Mouse (Mus musculus) urinary bladder, postnatal 25 days (tissue): ENCODE data around the gene Ghr.

ENCODE experiments used
- DNase-seq: peaks from one replicate; pipeline ENCODE4 v3.0.0; 2022; ENCODE audit warnings: low spot score

The Ghr gene

DNA sequence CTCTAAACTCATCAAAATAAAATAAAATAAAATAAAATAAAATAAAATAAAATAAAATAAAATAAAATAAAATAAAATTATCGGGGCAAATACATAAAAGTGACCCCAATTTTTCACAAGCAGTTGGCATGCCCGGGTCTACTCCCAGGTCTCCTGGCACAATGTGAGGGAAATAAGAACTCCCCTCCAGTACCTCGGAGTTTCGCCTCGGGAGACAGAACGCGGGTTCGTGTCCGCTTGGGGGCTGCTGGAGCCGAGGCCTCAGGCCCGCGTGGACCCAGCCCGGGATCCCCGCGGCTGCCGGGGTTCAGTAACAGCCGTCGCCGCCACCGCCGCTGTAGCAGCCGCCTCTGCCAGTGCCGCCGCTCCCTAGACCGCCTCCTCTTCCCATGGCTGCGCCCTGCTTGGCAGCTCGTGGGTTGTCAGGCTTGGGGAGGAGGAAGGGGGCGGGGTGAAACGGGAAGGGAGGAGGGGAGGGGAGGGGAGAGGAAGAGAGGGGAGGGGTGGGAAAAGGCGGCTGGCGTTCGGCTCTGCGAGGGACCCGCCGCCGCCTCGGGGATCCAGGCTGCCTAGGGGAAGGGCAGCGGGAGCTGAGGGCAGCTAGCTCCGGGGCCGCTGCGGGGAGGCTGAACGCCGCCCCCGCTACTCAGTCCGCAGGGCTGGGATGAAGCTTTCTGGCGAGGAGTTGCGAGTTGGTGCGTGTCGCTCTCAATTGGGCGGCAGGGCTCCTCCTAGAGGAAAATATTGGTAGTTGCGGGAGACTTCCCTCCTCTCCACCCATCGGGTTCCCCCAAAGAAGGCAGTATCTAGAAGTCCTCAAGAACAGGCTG, at the start of gene Ghr:
Ghr (minus strand) TSS at position 686 of the 830 bp plus-strand sequence.
- peak; percentile 76 for DNase-seq

DNA sequence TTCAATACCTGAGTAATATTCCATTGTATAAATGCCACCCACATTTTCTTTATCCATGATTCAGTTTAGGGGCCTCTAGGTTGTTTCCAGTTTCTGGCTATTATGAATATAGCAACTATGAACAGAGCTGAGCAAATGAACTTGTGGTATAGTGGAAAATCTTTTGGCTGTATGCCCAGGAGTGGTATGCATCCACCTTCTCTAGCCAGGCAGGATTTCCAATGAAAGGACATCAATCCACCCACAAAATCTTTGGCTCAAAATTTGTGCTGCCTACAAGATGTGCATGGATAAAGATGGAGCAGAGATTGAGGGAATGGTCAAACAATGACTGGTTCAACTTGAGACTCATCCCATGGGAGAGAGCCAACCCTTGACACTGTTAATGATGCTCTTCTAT, 39.5 kb upstream of the Ghr start:
- no peak for DNase-seq

GRCm38 (mm10) chr15:3620368-3620767, 37.1 kb upstream of the Ghr start:
- no peak for DNase-seq

DNA sequence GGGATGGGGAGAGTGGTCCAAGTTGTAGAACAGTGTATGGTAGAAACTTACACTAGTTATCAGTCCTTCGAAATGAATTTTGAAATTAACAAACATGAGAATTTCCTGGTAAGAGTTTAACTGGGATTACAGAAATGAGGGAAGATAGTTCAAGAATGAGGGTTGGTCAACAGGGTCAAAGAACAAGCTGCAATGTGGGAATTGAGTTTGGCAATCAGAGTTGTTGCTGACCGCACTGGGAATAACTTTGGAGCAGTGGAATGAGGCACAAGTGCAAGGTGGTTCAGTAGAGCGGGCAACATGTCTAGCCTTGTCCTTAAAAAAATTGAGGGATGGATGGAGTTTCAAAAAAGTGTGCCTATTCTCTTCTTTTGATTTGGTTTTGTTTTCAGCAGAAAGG, 35.0 kb upstream of the Ghr start:
- no peak for DNase-seq

DNA sequence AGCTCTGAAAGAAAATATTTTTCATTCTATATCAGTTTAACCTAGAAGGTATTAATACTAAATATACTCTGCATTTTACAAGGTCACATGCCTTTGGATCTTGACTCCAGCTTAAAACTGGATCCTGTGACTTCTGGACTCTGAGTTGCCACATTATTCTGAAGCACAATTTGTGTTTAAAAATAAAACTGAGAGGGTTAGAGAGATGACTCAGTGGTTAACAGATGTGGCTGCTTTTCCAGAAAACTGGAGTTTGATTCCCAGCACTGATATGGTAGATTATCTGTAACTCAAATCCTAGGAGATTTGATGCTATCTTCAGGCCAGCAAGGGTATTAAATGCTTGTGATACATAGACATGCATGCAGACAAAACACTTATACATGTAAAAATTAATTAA, 28.7 kb upstream of the Ghr start:
- DNase-seq, result no peak

DNA sequence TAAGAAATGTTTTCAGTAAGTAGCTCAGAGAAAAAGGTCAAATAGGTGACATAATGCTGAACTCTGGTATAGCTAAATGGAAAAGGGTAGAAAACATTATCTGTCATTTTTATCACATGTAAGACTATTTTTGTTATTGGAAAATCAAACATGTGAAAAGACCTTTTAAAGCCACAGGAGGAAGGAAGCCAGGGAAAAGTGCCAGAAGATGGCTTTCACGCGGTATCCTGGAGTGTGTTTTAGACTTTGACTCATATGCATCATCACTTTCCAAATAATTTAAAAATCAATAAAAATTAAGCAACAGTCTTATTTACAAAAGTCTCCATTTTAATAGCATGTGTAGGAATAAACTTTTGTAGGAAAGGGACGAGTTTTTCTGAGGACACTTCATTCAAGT, 24.7 kb upstream of the Ghr start:
- DNase-seq, result no peak

DNA sequence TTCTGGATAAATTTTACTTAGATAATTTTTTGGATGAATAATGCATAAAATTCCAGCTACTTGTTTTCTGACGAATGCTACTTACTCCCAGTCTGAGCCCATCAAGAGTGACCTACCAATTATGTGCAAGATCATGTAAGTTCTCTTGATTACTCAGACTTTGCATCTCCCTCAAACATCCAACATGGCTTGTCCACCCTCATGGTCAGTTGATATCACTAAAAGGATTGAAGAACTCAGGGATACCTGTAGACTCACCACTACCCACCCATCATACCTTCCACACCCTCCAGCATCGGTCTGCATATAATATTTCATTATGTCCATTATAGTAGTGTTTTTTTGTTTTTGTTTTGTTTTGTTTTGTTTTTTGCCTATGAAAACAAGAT, 18.8 kb upstream of the Ghr start:
- no peak for DNase-seq

GRCm38 (mm10) chr15:3601422-3602097, 18.3 kb upstream of the Ghr start:
- DNase-seq, result no peak

- DNase-seq, result no peak
These were observed 4.6 kb upstream of the Ghr start for GRCm38 (mm10) chr15:3587879-3588278.

DNA sequence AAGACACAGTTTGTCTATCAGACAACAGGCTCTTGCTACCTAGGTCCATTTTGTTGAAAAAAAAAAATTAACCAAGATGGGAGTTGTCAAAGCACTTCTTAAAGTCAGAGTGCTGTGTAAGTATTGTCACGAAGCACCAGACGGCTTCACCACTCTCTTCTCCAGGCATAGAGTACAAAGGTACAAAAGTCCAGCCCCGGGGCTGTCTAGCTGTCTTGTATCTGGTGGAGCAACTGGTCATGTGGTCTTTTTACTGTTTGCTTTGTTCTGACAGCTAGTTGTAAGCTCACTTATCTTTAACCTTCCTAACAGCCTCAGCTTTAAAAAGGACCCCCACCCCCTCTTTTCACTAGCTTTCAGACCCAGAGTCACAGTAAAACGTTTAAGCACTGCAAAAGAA, 1.1 kb upstream of the Ghr start:
- DNase-seq, result no peak

DNA sequence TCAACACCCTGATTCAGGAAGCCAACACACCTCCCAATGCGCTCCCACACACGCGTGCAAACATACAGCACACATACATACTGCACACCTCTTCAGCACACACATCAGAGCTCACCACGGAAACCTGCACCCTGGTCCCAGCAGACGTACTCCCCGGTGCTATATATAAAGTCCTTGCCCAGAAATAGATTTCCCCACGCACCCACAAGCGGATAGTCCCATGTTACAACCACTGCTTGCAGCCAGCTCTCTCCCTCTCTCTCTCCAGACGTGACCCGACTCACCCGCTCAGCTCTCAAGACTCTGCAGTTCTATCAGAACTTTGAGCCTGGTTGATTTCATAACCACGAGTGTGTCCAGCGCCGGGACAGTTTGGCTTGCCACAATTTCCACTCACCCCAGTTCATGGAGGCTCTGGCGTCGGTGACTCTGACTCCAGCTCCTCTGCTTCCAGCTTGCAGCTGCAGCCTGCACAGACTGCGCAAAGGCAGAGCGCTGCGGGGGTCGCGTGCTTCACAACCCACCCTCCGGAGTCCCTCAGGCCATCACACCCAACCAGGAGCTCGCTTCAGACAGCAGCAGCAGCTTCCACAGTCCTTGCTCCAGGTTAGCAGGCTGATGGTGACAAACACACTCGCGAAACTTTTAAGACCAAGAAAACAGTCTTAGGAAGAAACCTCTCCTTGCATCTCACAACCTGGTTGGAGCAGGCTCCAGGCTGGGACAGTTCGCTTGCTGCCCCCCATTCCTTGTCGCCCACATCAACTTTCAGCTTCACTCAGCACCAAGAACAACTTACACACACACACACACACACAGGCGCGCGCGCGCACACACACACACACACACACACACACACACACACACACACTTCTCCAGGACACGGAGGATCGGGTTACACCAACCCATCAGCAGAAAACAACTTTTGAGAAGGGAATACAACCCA, 1.2 kb downstream of the Ghr start:
- DNase-seq, result peak; percentile 16

DNA sequence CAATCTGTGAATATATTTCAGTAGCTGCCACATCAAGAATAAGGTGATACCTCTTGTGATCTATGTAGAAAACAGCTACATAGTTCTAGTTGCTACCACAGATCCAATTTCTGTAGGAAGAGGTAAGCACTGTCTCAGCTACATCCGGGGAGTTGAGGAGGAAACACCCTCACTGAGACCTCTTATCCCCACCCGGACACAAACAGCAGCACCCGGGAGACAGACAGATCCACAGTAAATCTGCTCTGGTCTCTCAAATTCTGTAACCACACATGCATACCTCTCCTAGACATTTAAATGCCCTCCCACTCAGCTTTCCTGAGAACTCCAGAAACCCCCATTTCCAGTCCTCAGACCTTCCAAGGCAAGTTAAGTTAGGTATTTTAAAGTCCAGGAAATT, 2.0 kb downstream of the Ghr start:
- no peak for DNase-seq

GRCm38 (mm10) chr15:3580216-3580615, 3.1 kb downstream of the Ghr start:
- DNase-seq, result no peak

GRCm38 (mm10) chr15:3578286-3578980, 4.9 kb downstream of the Ghr start:
- no peak for DNase-seq

DNA sequence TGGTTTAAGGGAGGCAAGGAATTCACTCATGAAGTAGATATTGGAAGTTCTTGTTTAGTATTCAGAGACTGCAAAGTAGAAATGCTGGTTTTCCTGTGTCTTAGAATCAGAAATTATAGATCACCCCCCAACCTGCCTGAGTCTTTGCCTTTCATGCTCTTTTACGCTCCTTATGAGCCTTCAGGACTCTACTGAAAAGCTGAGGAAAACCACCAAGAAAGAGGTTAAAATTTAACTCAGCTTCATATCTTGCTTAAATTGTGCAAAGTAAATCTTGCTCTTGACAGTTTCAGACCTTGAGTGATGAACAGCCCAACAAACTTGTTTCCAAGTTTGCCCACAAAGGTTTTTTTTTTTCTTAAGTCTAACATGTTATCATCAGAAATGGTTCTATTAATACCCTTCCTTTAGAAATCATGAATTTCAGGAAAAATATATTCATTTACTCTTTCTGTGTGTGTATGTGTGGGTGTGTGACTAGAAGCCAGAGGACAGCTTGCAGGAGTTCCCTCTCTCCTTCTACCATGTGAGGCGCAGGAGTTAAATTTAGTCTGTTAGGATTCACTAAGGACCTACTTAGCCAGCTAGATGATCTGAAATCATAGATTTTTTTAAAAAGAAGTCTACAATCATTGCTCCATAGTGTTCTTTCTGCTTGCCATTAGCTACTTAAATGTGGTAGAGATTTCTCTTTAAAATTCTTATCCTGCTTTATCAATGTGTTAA, 14.0 kb downstream of the Ghr start:
- DNase-seq, result no peak

GRCm38 (mm10) chr15:3564570-3564969, 18.7 kb downstream of the Ghr start:
- DNase-seq, result no peak

DNA sequence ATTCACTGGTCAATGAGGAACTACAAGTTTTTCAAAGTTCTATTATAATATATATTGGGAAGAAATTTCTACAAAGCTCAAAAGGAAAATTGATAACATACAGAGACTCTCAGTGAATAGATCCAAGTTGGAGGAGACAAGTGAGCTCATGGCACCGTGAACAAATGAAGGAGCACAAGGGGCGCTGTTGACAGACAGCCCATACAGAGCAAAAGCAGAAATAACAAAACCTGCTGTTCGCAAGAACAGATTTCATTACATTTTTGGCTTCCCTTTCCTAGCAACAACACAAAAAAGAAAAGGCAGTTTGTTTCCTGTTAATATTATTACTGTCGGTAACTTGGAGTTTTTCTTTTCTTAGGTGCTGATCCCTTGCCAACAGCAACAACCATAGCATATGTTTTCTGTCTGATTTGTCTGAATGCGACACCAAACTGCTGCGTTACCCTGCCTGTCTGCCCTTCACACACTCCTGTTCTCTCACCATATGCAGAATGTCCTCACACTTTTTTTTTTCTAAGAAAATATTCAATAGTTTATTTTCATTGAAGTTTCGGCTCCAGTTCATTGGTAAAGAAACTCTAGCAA, 19.3 kb downstream of the Ghr start:
- no peak for DNase-seq

DNA sequence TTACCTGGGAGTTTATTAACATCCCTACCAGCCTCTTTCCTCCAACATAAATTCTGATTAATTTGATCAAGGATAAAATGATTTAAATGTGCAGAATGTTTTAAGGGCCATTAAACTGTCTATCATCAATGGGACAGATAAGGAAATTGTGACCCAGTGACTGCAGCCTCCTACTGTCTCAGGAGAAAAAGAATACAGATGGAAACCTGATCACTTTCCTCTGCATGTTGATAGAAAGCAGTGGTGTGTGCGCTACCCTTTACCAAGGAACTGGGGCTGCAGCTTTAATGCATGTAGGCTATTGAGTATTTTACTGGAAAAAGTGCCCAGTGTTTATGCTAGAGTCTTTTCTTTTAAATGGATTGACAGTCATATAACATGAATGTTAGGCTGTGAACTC, 19.8 kb downstream of the Ghr start:
- DNase-seq, result no peak

GRCm38 (mm10) chr15:3558524-3558923, 24.8 kb downstream of the Ghr start:
- DNase-seq, result no peak

GRCm38 (mm10) chr15:3544289-3544688, 39.0 kb downstream of the Ghr start:
- DNase-seq, result no peak
